ENCODE assay signal across 8 mouse cellular contexts in the genomic region with DNA sequence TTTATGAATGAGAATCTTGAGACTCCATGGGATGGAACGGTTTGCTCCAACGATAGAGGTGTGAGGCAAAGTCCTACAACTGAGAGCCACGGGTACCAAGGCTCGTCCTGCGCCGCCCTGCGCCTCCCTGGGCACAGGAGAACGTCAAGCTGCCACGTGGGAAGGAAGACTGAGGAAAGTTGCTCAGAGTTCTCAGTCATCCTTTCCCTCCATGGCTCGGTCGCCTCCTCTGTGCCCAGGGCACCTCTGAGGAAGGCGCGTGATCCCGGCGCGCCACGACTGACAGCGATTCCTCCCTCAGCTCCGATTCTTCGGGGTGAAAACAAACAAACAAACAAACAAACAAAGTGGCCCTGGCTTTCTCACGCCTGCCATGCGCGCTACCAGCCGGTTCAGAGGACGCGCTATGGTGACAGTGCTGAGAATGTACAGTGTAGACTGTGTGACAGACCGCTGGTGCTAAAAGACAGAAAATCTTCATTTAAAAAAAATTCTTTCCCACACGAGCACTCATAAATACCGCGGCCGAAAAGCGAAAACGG. TPM values are rescaled to one million over a fixed set of nuclear protein-coding genes. Genes with fewer than 3 reads are reported as not detected.
A peak's percentile ranks its signal among the peaks of the same experiment; 100 is the strongest.
DNase-seq lines count a peak whose midpoint lies in the region; ATAC-seq lines count a peak whose summit lies in the region.

No protein-coding gene starts in this region.

- peak; percentile 51 for ATAC-seq in cerebellum, adult (ENCODE audit: insufficient number of reproducible peaks, low FRiP score, low TSS enrichment)
- peak; percentile 83 for ATAC-seq in forebrain, embryonic 16.5 days
- peak; percentile 77 for ATAC-seq in liver, embryonic 11.5 days (replicated peaks; ENCODE audit: low FRiP score)
- peak; percentile 3; the same call in 1 of the 2 replicates for ATAC-seq in neutrophil, adult 5-6 weeks (ENCODE audit: extremely low read depth, insufficient number of reproducible peaks, low FRiP score, poor library complexity, severe bottlenecking)

- no peaks in the 10 kb centered on the region for H3K36me3 ChIP-seq in forebrain, embryonic 16.5 days (ENCODE audit: control insufficient read depth, insufficient read depth)
- H3K36me3 ChIP-seq in liver, embryonic 11.5 days (ENCODE audit: control insufficient read depth, insufficient read depth, low read length): 0 out of 2 replicates have a peak, but pooled peaks cover 2% of the 10 kb centered on the region

- WGBS in forebrain, embryonic 16.5 days: under 1% methylated on average over 33 of the region's 33 CpGs
- WGBS in liver, embryonic 11.5 days: 1% methylated on average over 33 of the region's 33 CpGs

- H3K9ac ChIP-seq in forebrain, embryonic 16.5 days (replicated peaks; ENCODE audit: low read depth, low read length): peak overlapping the region; percentile 64
- H3K9ac ChIP-seq in liver, embryonic 11.5 days (ENCODE audit: low read depth, low read length): peak overlapping the region; percentile 85

- no peaks in the 10 kb centered on the region for H3K9me3 ChIP-seq in forebrain, embryonic 16.5 days (ENCODE audit: control insufficient read depth, low read length)
- H3K9me3 ChIP-seq in liver, embryonic 11.5 days (ENCODE audit: control insufficient read depth, low read length): no peaks in the 10 kb centered on the region

- H3K27me3 ChIP-seq in forebrain, embryonic 16.5 days (replicated peaks; ENCODE audit: control insufficient read depth, insufficient read depth, low read length): no peaks in the 10 kb centered on the region
- H3K27me3 ChIP-seq in liver, embryonic 11.5 days (replicated peaks; ENCODE audit: control insufficient read depth, insufficient read depth, low read length): no peaks in the 10 kb centered on the region

- peak overlapping the region; percentile 97 for H3K4me2 ChIP-seq in forebrain, embryonic 16.5 days (ENCODE audit: low read length)
- peak overlapping the region; percentile 86 for H3K4me2 ChIP-seq in liver, embryonic 11.5 days

- peaks cover 13% of the 10 kb centered on the region for H3K4me1 ChIP-seq in forebrain, embryonic 16.5 days (replicated peaks; ENCODE audit: control insufficient read depth, insufficient read depth, low read length)
- peaks cover 7% of the 10 kb centered on the region; the same call in 1 of the 2 replicates for H3K4me1 ChIP-seq in liver, embryonic 11.5 days (replicated peaks; ENCODE audit: control insufficient read depth, insufficient read depth, low read length)

- H3K27ac ChIP-seq in forebrain, embryonic 16.5 days (ENCODE audit: low read length): no peak overlapping the region
- peak overlapping the region; percentile 1; the same call in 1 of the 2 replicates for H3K27ac ChIP-seq in liver, embryonic 11.5 days (ENCODE audit: low read depth, low read length)

- DNase-seq in cerebellum, adult 9-10 months: no peak
- DNase-seq in right cerebral cortex, postnatal 25 days: peak; percentile 22
- no peak for DNase-seq in right cerebral cortex, postnatal 4 days
- no peak for DNase-seq in liver, embryonic 11.5 days (ENCODE audit: low spot score)
- DNase-seq in urinary bladder, adult 2 months (ENCODE audit: low spot score): no peak

- peak overlapping the region; percentile 63 for H3K4me3 ChIP-seq in forebrain, embryonic 16.5 days (replicated peaks; ENCODE audit: low read length)
- H3K4me3 ChIP-seq in liver, embryonic 11.5 days (ENCODE audit: low read depth, low read length): peak overlapping the region; percentile 86

RNA-seq across cellular contexts. Expression of a gene that starts 0.4 kb away (rescaled TPM):
- 17.9 and 21.7 TPM in 2 replicates for polyA plus RNA-seq in forebrain, embryonic 16.5 days (2015; fragmentation: Nextera tagmentation; extraction: Ambion mirVana)
- 11.5 and 13.3 TPM in 2 replicates for polyA plus RNA-seq in liver, embryonic 11.5 days (2014; fragmentation: Nextera tagmentation; extraction: Ambion mirVana)
- total RNA-seq in neutrophil, adult 5-6 weeks (2017): 18.3 and 20.0 TPM in 2 replicates
- 5.9 and 7.7 TPM in 2 replicates for polyA plus RNA-seq in urinary bladder, adult 2 months (2012; rRNA removed)

RNA-seq across cellular contexts. Expression of a gene that starts 23.0 kb away (rescaled TPM):
- 39.9 and 42.9 TPM in 2 replicates for polyA plus RNA-seq in forebrain, embryonic 16.5 days (2015; fragmentation: Nextera tagmentation; extraction: Ambion mirVana)
- 3.7 and 4.0 TPM in 2 replicates for polyA plus RNA-seq in liver, embryonic 11.5 days (2014; fragmentation: Nextera tagmentation; extraction: Ambion mirVana)
- total RNA-seq in neutrophil, adult 5-6 weeks (2017): 32.1 and 42.5 TPM in 2 replicates
- 5.8 and 9.3 TPM in 2 replicates for polyA plus RNA-seq in urinary bladder, adult 2 months (2012; rRNA removed)

Comparison
In these comparisons a context has a peak if more than half of its experiments do, and no peak if none do; other contexts are left out.
1. ATAC-seq: peak in every context shown above with its lines; median percentile 83 in forebrain, embryonic 16.5 days; 77 in liver, embryonic 11.5 days; 51 in cerebellum, adult; 3 in neutrophil, adult 5-6 weeks.